22 mouse cellular contexts compared by ENCODE assay signal in genomic region chr17:78992303-78993027, GRCm38 (mm10). TPM values are rescaled to one million over a fixed set of nuclear protein-coding genes. Genes with fewer than 3 reads are reported as not detected.
DNase-seq lines count a peak whose midpoint lies in the region; ATAC-seq and TF ChIP-seq lines count a peak whose summit lies in the region.
"Had no signal": no experiment of that assay in that cellular context is flagged by ENCODE, and none has a peak within 500 bp of the region (broad histone marks: within the 10 kb centered on the region; RNA-seq: fewer than 3 reads in every experiment).

No protein-coding gene starts in this region.

- no peaks in the 10 kb centered on the region for H3K79me2 ChIP-seq in CH12.LX (replicated peaks; ENCODE audit: control insufficient read depth, extremely low read depth, insufficient read depth, poor library complexity, severe bottlenecking)

- H3K4me2 ChIP-seq in heart, postnatal 0 days (ENCODE audit: low read depth, low read length): no peak overlapping the region
- H3K4me2 ChIP-seq in heart, embryonic 12.5 days: no peak overlapping the region
- H3K4me2 ChIP-seq in CH12.LX (ENCODE audit: insufficient read depth, low read depth, poor library complexity, severe bottlenecking): no peak overlapping the region
- 0 out of 2 replicates have a peak overlapping the region, but pooled peaks have one; percentile 15 for H3K4me2 ChIP-seq in limb, embryonic 13.5 days (replicated peaks)
- H3K4me2 ChIP-seq: heart, embryonic 11.5 days; midbrain, embryonic 15.5 days had no signal

- H3K9me3 ChIP-seq in heart, postnatal 0 days (replicated peaks; ENCODE audit: control insufficient read depth, low read length): no peaks in the 10 kb centered on the region
- H3K9me3 ChIP-seq in heart, embryonic 12.5 days (replicated peaks): 0 out of 2 replicates have a peak, but pooled peaks cover 2% of the 10 kb centered on the region
- H3K9me3 ChIP-seq in CH12.LX (replicated peaks; ENCODE audit: low read length): no peaks in the 10 kb centered on the region
- no peaks in the 10 kb centered on the region for H3K9me3 ChIP-seq in limb, embryonic 13.5 days
- H3K9me3 ChIP-seq: G1E; megakaryocyte, embryonic 14.5 days; midbrain, embryonic 15.5 days had no signal

- H3K36me3 ChIP-seq in heart, postnatal 0 days (replicated peaks; ENCODE audit: control insufficient read depth, insufficient read depth, low read length): no peaks in the 10 kb centered on the region
- no peaks in the 10 kb centered on the region for H3K36me3 ChIP-seq in heart, embryonic 12.5 days
- no peaks in the 10 kb centered on the region for H3K36me3 ChIP-seq in CH12.LX (replicated peaks in 1 of 2; ENCODE audit: control insufficient read depth in 1 of 2, insufficient read depth in 1 of 2, low read length in 1 of 2)
- no peaks in the 10 kb centered on the region for H3K36me3 ChIP-seq in limb, embryonic 13.5 days
- H3K36me3 ChIP-seq in thymus, adult 2 months (ENCODE audit: control insufficient read depth, insufficient read depth, low read length): no peaks in the 10 kb centered on the region
- H3K36me3 ChIP-seq: G1E; midbrain, embryonic 15.5 days had no signal

- ATAC-seq in heart, postnatal 0 days (ENCODE audit: insufficient read depth, low read depth): no peak
- ATAC-seq in heart, embryonic 12.5 days (ENCODE audit: insufficient number of reproducible peaks, low FRiP score): no peak
- ATAC-seq in limb, embryonic 13.5 days (ENCODE audit: low FRiP score, low read depth): no peak
- ATAC-seq: hindbrain, embryonic 16.5 days; intestine, embryonic 16.5 days; midbrain, embryonic 15.5 days had no signal

- TF ChIP-seq RAD21 in CH12.LX (IDR thresholded peaks at IDR 0.05; ENCODE audit: low read depth, low read length): no peak

- in situ Hi-C loops in CH12.LX (cut with MboI; ENCODE audit: low pct_ligation_motif_present, low pct_unique_long_range_greater_than_20kb, low sequenced_read_pairs): no loop called here

- H3K27ac ChIP-seq in heart, postnatal 0 days (ENCODE audit: low read depth): peak overlapping the region; percentile 39; the same call in 1 of the 2 replicates
- H3K27ac ChIP-seq in heart, embryonic 12.5 days (ENCODE audit: poor library complexity, severe bottlenecking): no peak overlapping the region; the same call in 1 of the 2 replicates
- H3K27ac ChIP-seq in CH12.LX (ENCODE audit: insufficient read depth, low read depth): no peak overlapping the region
- no peak overlapping the region; the same call in 1 of the 2 replicates for H3K27ac ChIP-seq in limb, embryonic 13.5 days
- no peak overlapping the region for H3K27ac ChIP-seq in thymus, adult 2 months (ENCODE audit: control insufficient read depth, insufficient read depth, low read length)
- H3K27ac ChIP-seq: liver, embryonic 14.5 days; midbrain, embryonic 15.5 days had no signal

- H3K27me3 ChIP-seq in heart, postnatal 0 days (ENCODE audit: control insufficient read depth, insufficient read depth, low read length): no peaks in the 10 kb centered on the region
- no peaks in the 10 kb centered on the region for H3K27me3 ChIP-seq in heart, embryonic 12.5 days (replicated peaks)
- no peaks in the 10 kb centered on the region for H3K27me3 ChIP-seq in CH12.LX (replicated peaks)
- no peaks in the 10 kb centered on the region for H3K27me3 ChIP-seq in limb, embryonic 13.5 days
- no peaks in the 10 kb centered on the region for H3K27me3 ChIP-seq in thymus, adult 2 months (ENCODE audit: control insufficient read depth, insufficient read depth, low read length)
- H3K27me3 ChIP-seq: midbrain, embryonic 15.5 days had no signal

- no peak for TF ChIP-seq CTCF in heart, postnatal 0 days (IDR thresholded peaks at IDR 0.05; ENCODE audit: low read depth)
- TF ChIP-seq CTCF in CH12.LX (conservative IDR thresholded peaks at IDR 0.05 in 1 of 2, IDR thresholded peaks at IDR 0.05 in 1 of 2; ENCODE audit: low read depth in 2 of 2, low read length in 2 of 2): no peak
- no peak for TF ChIP-seq CTCF in thymus, adult 2 months (IDR thresholded peaks at IDR 0.05; ENCODE audit: borderline replicate concordance, control insufficient read depth, extremely low read depth, insufficient read depth, low read length, poor library complexity)

- H3K4me3 ChIP-seq in heart, postnatal 0 days (ENCODE audit: low read depth, low read length): no peak overlapping the region
- H3K4me3 ChIP-seq in heart, embryonic 12.5 days: no peak overlapping the region
- H3K4me3 ChIP-seq in CH12.LX (replicated peaks in 1 of 3; ENCODE audit: low read depth in 2 of 3, low read length in 2 of 3, poor library complexity in 1 of 3): no peak overlapping the region
- H3K4me3 ChIP-seq in limb, embryonic 13.5 days: no peak overlapping the region
- no peak overlapping the region for H3K4me3 ChIP-seq in thymus, adult 2 months (ENCODE audit: control insufficient read depth, insufficient read depth, low read length)
- H3K4me3 ChIP-seq: megakaryocyte, embryonic 14.5 days; midbrain, embryonic 15.5 days had no signal

- peaks cover 8% of the 10 kb centered on the region; the same call in 1 of the 2 replicates for H3K4me1 ChIP-seq in heart, postnatal 0 days (ENCODE audit: control insufficient read depth, insufficient read depth)
- H3K4me1 ChIP-seq in heart, embryonic 12.5 days (replicated peaks): peaks cover 11% of the 10 kb centered on the region
- H3K4me1 ChIP-seq in CH12.LX (ENCODE audit: control insufficient read depth in 1 of 2, insufficient read depth in 2 of 2): peaks cover 0 to 6% of the 10 kb centered on the region in 2 experiments; a peak in 1 of 4 replicates
- H3K4me1 ChIP-seq in limb, embryonic 13.5 days: peaks cover 25% of the 10 kb centered on the region
- H3K4me1 ChIP-seq in thymus, adult 2 months (replicated peaks; ENCODE audit: control insufficient read depth, insufficient read depth, low read length): peaks cover 8% of the 10 kb centered on the region; the same call in 1 of the 2 replicates
- H3K4me1 ChIP-seq: midbrain, embryonic 15.5 days had no signal

- no peak overlapping the region for H3K9ac ChIP-seq in heart, postnatal 0 days (replicated peaks; ENCODE audit: low read depth, low read length)
- no peak overlapping the region for H3K9ac ChIP-seq in heart, embryonic 12.5 days
- no peak overlapping the region for H3K9ac ChIP-seq in CH12.LX (ENCODE audit: insufficient read depth, low read depth)
- H3K9ac ChIP-seq in limb, embryonic 13.5 days: no peak overlapping the region
- H3K9ac ChIP-seq: liver, embryonic 14.5 days; midbrain, embryonic 15.5 days had no signal

- DNase-seq in heart, postnatal 0 days (ENCODE audit: low spot score): no peak
- DNase-seq in 3T3-L1 (ENCODE audit: low read depth, low spot score) (peak; percentile 7), CH12.LX (ENCODE audit: extremely low read depth) (no peak)
- DNase-seq in thymus, adult 2 months: no peak
- no peak for DNase-seq in thymus, postnatal 4 days
- DNase-seq: adrenal gland, postnatal 25 days; cerebellum, adult 11-12 months; cerebellum, postnatal 25 days; gastrocnemius, postnatal 10 days; heart, postnatal 4 days; kidney, postnatal 4 days; lung, postnatal 14 days; right cerebral cortex, postnatal 25 days had no signal

- no peak for TF ChIP-seq EP300 in heart, postnatal 0 days (IDR thresholded peaks at IDR 0.05; ENCODE audit: low read depth)
- no peak for TF ChIP-seq EP300 in CH12.LX (IDR thresholded peaks at IDR 0.05; ENCODE audit: low read length)

- dilution Hi-C loops in CH12.LX (cut with MboI; ENCODE audit: extremely low pct_ligation_motif_present, extremely low pct_unique_long_range_greater_than_20kb, low sequenced_read_pairs): no loop called here

- 55% methylated on average over 9 of the region's 9 CpGs for WGBS in heart, postnatal 0 days
- WGBS in heart, embryonic 12.5 days: 61% methylated on average over 9 of the region's 9 CpGs
- WGBS in limb, embryonic 13.5 days: 34% methylated on average over 9 of the region's 9 CpGs
- 37% methylated on average over 9 of the region's 9 CpGs for WGBS in thymus, adult 2 months

- no peak for TF ChIP-seq POLR2A in CH12.LX (IDR thresholded peaks at IDR 0.05; ENCODE audit: low read depth, low read length)
- no peak for TF ChIP-seq POLR2A in thymus, adult 2 months (IDR thresholded peaks at IDR 0.05; ENCODE audit: control insufficient read depth, extremely low read depth, insufficient read depth, low read length, poor library complexity)

RNA-seq across cellular contexts. Expression of gene Prkd3, which starts 28.2 kb away (rescaled TPM):
- total RNA-seq in heart, postnatal 0 days (2014; rRNA removed; ENCODE audit: low replicate concordance): 36.8 and 39.7 TPM in 2 replicates
- polyA plus RNA-seq in heart, postnatal 0 days (2015; fragmentation: Nextera tagmentation; extraction: Ambion mirVana): 11.7 and 12.4 TPM in 2 replicates
- polyA plus RNA-seq in heart, embryonic 12.5 days (2016; fragmentation: Nextera tagmentation; extraction: Ambion mirVana): 35.4 and 37.5 TPM in 2 replicates
- total RNA-seq in CH12.LX (2012; rRNA removed) (not detected in 2 replicates), CH12.LX (2014; rRNA removed) (not detected in 2 replicates)
- not detected in 2 replicates for polyA plus RNA-seq in CH12.LX (2012; ENCODE audit: insufficient read length, low read depth)
- 44.2 and 48.2 TPM in 2 replicates for polyA plus RNA-seq in limb, embryonic 13.5 days (2015; fragmentation: Nextera tagmentation; extraction: Ambion mirVana)
- 16.8 TPM in 2 replicates for polyA plus RNA-seq in thymus, adult 2 months (2012; rRNA removed)
- polyA plus RNA-seq: G1E had no signal

RNA-seq across cellular contexts. Expression of gene Ndufaf7, which starts 55.5 kb away (rescaled TPM):
- 21.5 and 31.8 TPM in 2 replicates for total RNA-seq in heart, postnatal 0 days (2014; rRNA removed; ENCODE audit: low replicate concordance)
- polyA plus RNA-seq in heart, postnatal 0 days (2015; fragmentation: Nextera tagmentation; extraction: Ambion mirVana): 60.7 and 61.6 TPM in 2 replicates
- polyA plus RNA-seq in heart, embryonic 12.5 days (2016; fragmentation: Nextera tagmentation; extraction: Ambion mirVana): 61.2 and 65.4 TPM in 2 replicates
- total RNA-seq in CH12.LX (2012; rRNA removed) (41.7 and 46.7 TPM in 2 replicates), CH12.LX (2014; rRNA removed) (42.4 and 50.2 TPM in 2 replicates)
- polyA plus RNA-seq in CH12.LX (2012; ENCODE audit: insufficient read length, low read depth): 54.1 and 68.4 TPM in 2 replicates
- 60.0 and 61.6 TPM in 2 replicates for polyA plus RNA-seq in limb, embryonic 13.5 days (2015; fragmentation: Nextera tagmentation; extraction: Ambion mirVana)
- 5.4 and 5.5 TPM in 2 replicates for polyA plus RNA-seq in thymus, adult 2 months (2012; rRNA removed)

RNA-seq across cellular contexts. Expression of gene Cebpz, which starts 55.6 kb away (rescaled TPM):
- 6.1 and 9.4 TPM in 2 replicates for total RNA-seq in heart, postnatal 0 days (2014; rRNA removed; ENCODE audit: low replicate concordance)
- 27.9 and 28.4 TPM in 2 replicates for polyA plus RNA-seq in heart, postnatal 0 days (2015; fragmentation: Nextera tagmentation; extraction: Ambion mirVana)
- 37.5 and 40.4 TPM in 2 replicates for polyA plus RNA-seq in heart, embryonic 12.5 days (2016; fragmentation: Nextera tagmentation; extraction: Ambion mirVana)
- 43.3 and 60.3 TPM in 2 replicates for total RNA-seq in CH12.LX (2012; rRNA removed)
- 61.2 and 71.5 TPM in 2 replicates for total RNA-seq in CH12.LX (2014; rRNA removed)
- 70.1 and 86.7 TPM in 2 replicates for polyA plus RNA-seq in CH12.LX (2012; ENCODE audit: insufficient read length, low read depth)
- 65.5 and 68.1 TPM in 2 replicates for polyA plus RNA-seq in limb, embryonic 13.5 days (2015; fragmentation: Nextera tagmentation; extraction: Ambion mirVana)
- polyA plus RNA-seq in thymus, adult 2 months (2012; rRNA removed): 8.0 and 10.8 TPM in 2 replicates

RNA-seq across cellular contexts. Expression of gene Qpct, which starts 59.2 kb away (rescaled TPM):
- total RNA-seq in heart, postnatal 0 days (2014; rRNA removed; ENCODE audit: low replicate concordance): 8.2 and 26.3 TPM in 2 replicates
- polyA plus RNA-seq in heart, postnatal 0 days (2015; fragmentation: Nextera tagmentation; extraction: Ambion mirVana): 21.2 TPM in 2 replicates
- polyA plus RNA-seq in heart, embryonic 12.5 days (2016; fragmentation: Nextera tagmentation; extraction: Ambion mirVana): 50.0 and 51.7 TPM in 2 replicates
- total RNA-seq in CH12.LX (2012; rRNA removed): not detected in 2 replicates
- not detected in 2 replicates for total RNA-seq in CH12.LX (2014; rRNA removed)
- polyA plus RNA-seq in CH12.LX (2012; ENCODE audit: insufficient read length, low read depth): not detected in 2 replicates
- polyA plus RNA-seq in limb, embryonic 13.5 days (2015; fragmentation: Nextera tagmentation; extraction: Ambion mirVana): 4.1 and 5.7 TPM in 2 replicates
- polyA plus RNA-seq in thymus, adult 2 months (2012; rRNA removed): 2.3 and 2.7 TPM in 2 replicates
- polyA plus RNA-seq: G1E had no signal

Comparison
In these comparisons a context has a peak if more than half of its experiments do, and no peak if none do; other contexts are left out.
1. RNA of gene Prkd3, which starts 28.2 kb away (polyA plus RNA-seq): 44.2 to 48.2 TPM in limb, embryonic 13.5 days, 35.4 to 37.5 TPM in heart, embryonic 12.5 days, 16.8 TPM in thymus, adult 2 months and 11.7 to 12.4 TPM in heart, postnatal 0 days; not detected in CH12.LX; every median in the first group is over 10 times any median in the second.